Mouse (Mus musculus) C2C12 (cell line): ENCODE measurements at regions not wholly inside any gene's neighbourhood (a gene's known extent, or its start where the extent isn't known, plus 50 kb on each side); places are given as distances from the start of the nearest gene placed in this dataset.
A peak's percentile ranks its signal among the peaks of the same experiment; 100 is the strongest.

Experiments
- CEBPB ChIP-seq: IDR thresholded peaks from one replicate; pipeline ENCODE4 v1.6.1; 2011; ENCODE audit warnings: low read depth, mild to moderate bottlenecking, control low read depth, moderate library complexity
- CTCF ChIP-seq: IDR thresholded peaks from one replicate; pipeline ENCODE4 v1.5.1; 2011; ENCODE audit not compliant: control insufficient read depth, insufficient read depth, insufficient read length
- MAX ChIP-seq: IDR thresholded peaks from one replicate; pipeline ENCODE4 v1.6.1; 2011; ENCODE audit warnings: mild to moderate bottlenecking, control low read depth
- MYOD1 ChIP-seq: IDR thresholded peaks from one replicate; pipeline ENCODE4 v1.6.1; 2011; ENCODE audit warnings: low read depth; ENCODE audit not compliant: control insufficient read depth, insufficient read length
- USF1 ChIP-seq: IDR thresholded peaks from one replicate; pipeline ENCODE4 v1.6.1; 2011; ENCODE audit warnings: low read depth, mild to moderate bottlenecking, control low read depth, moderate library complexity

DNA sequence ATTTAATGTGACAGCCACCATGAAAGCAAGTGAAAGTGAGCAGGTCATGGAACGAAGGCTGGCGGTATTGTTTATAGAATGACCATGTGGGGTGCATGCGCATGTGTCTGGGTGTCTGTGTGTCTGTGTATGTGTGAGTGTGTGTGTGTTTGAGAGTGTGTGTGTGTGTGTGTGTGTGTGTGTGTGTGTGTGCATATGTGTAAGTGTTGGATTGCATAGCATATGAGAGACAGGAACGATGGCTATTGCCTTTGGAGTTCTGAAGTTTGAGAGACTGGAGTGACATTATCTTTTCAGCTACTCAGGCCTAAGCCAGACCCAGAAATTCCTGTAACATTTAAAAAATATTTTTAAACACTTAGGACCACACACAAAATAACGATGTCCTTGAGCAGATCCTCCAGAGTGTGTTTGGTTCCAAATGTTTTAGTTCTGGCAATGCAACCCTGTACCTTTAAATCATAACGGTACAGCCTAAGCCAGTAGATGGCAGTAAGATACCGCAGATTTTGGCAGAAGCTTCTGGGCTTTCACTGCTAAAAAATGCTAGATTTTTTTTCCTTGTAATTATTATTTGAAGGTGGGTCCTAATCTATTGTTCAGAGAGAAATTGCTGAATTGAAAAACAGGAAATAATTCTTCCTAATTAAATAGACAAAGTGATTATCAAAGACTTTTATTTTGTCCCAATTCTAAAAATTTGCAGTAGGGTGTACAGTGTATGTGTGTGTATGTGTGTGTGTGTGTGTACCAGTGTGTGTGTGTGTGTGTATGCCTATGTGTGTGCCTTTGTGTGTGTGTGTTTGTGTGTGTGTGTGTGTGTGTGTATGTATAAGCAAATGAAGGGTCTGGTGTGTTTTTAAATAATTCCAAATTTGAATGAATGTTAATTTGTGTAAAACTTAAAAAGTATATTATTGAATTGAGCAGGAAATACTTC is 228.0 kb upstream of the Arrdc4 start:
- peak; percentile 13 for TF ChIP-seq CTCF
- no peak for TF ChIP-seq CEBPB
- TF ChIP-seq MAX, result no peak
- TF ChIP-seq USF1, result no peak
- no peak for TF ChIP-seq MYOD1
